Mouse (Mus musculus) E14TG2a.4 (cell line): ENCODE measurements around the gene Aldh9a1.

Experiments used
- H3K27me3 ChIP-seq: 2 replicates; pipeline ENCODE4 v1.6.1; 2014; ENCODE audit warnings: low read length, control low read depth; ENCODE audit not compliant: insufficient read depth
- H3K36me3 ChIP-seq: 2 replicates; pipeline ENCODE4 v1.6.1; 2014; ENCODE audit warnings: low read length, control low read depth; ENCODE audit not compliant: insufficient read depth
- H3K4me1 ChIP-seq: replicated peaks from 2 replicates; pipeline ENCODE4 v1.6.1; 2014; ENCODE audit warnings: low read depth, low read length, control low read depth
- H3K4me3 ChIP-seq: replicated peaks from 2 replicates; pipeline ENCODE4 v1.5.1; 2014; ENCODE audit warnings: mild to moderate bottlenecking, low read length
- H3K9me3 ChIP-seq: 2 replicates; pipeline ENCODE4 v1.6.1; 2014; ENCODE audit warnings: low read length, control low read depth
- CTCF ChIP-seq: conservative IDR thresholded peaks from 2 replicates; pipeline ENCODE4 v1.5.1; 2014; ENCODE audit warnings: low read length
- NANOG ChIP-seq: IDR thresholded peaks from 2 replicates; pipeline ENCODE4 v1.6.1; 2014; ENCODE audit warnings: borderline replicate concordance, low read length, mixed read lengths
- POU5F1 ChIP-seq: IDR thresholded peaks from 2 replicates; pipeline ENCODE4 v1.6.1; 2014; ENCODE audit warnings: low read length, borderline replicate concordance

Gene Aldh9a1

DNA sequence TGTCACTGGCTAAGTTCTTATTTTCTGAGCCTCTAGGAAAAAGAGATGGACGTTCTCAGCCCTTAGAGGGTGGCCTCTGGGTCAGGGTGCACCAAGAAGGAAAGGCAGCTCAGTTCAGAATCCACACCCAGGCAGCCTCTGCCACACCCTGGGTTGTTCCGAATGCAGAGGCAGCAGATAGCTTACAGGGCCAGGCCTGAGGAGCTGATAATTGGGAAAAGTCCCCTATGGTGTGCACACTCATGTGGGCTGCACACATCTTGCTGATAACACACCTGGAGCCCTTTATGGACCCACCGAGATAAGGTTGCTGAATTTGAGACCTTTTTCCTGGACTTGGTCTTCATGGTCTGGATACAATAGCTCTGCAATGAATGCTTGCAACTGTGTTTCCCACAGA, 34.4 kb downstream of the Aldh9a1 start:
- TF ChIP-seq CTCF (no peak), NANOG (no peak), POU5F1 (no peak)

DNA sequence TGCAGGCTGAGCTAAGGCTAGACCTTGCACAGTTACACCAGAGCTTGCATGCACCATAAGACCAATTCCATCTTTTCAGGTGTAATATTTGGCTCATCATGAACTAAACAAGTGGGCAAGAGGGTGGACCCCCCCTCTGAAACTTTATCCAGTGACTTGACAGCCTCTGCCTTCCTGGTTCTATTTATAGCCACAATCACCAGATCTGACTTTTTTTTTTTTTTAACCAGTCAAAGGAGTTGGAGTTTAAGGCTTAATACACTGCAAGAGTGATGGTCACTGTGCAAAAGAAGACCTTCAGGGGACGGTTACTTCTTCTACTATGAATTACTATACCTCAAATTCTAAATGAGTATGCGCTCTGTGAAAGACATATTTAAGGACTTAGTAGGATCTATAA, 35.4 kb downstream of the Aldh9a1 start:
- Histone ChIP-seq H3K4me1 (peaks cover 35% of the 10 kb centered on the region), H3K36me3 (no peaks in the 10 kb centered on the region), H3K27me3 (0 out of 2 replicates have a peak, but pooled peaks cover 10% of the 10 kb centered on the region), H3K4me3 (no peak overlapping the region), H3K9me3 (no peaks in the 10 kb centered on the region)
- no peak for TF ChIP-seq NANOG
- TF ChIP-seq CTCF: no peak
- TF ChIP-seq POU5F1: no peak

More for the DNA sequence above, 34.4 kb downstream of the Aldh9a1 start:
- Histone ChIP-seq H3K36me3 (no peaks in the 10 kb centered on the region), H3K9me3 (no peaks in the 10 kb centered on the region), H3K4me3 (no peak overlapping the region), H3K4me1 (peaks cover 46% of the 10 kb centered on the region), H3K27me3 (0 out of 2 replicates have a peak, but pooled peaks cover 10% of the 10 kb centered on the region)

DNA sequence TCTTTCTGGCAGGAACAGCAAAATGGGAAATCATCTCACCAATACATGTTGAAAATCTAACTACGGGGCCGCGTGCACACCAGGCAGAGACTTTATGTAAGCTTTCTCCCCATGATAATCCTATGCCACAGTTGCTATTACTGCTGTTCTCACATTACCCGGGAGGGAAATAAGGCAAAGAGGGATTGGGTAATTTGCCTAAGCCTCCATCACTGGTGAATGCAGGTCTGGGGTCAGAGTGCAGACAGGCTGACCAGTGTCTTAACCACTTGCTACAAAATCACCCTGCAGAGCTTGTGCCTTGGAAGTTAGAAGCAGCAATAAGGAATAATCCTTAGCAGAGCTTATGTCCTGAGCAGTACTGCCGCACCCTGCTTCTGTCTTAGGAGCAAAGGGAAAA, 35.8 kb downstream of the Aldh9a1 start:
- Histone ChIP-seq H3K4me3 (no peak overlapping the region), H3K27me3 (0 out of 2 replicates have a peak, but pooled peaks cover 10% of the 10 kb centered on the region), H3K9me3 (no peaks in the 10 kb centered on the region), H3K4me1 (peaks cover 32% of the 10 kb centered on the region), H3K36me3 (no peaks in the 10 kb centered on the region)
- TF ChIP-seq NANOG (no peak), CTCF (no peak), POU5F1 (no peak)

DNA sequence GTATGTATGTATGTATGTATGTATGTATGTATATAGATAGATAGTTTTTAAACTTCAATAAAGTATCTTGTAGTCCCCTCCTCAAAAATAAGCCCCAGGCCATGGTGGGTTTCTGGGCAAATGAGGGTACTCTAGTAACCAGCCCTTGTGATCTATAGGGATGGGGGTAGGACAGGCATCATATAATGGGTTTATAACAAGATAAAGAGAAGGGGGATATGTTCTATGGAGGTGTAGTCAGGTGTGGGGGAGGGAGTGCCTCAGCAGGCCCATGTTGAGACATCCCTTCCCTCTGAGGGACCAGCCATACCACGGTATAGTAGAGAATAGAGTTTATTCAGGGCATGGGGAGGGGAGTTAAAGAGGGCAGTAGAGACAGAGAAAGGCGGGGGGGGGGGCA, 36.7 kb downstream of the Aldh9a1 start:
- Histone ChIP-seq H3K9me3 (no peaks in the 10 kb centered on the region), H3K27me3 (0 out of 2 replicates have a peak, but pooled peaks cover 10% of the 10 kb centered on the region), H3K4me3 (no peak overlapping the region), H3K4me1 (peaks cover 30% of the 10 kb centered on the region), H3K36me3 (no peaks in the 10 kb centered on the region)
- TF ChIP-seq CTCF (no peak), NANOG (no peak), POU5F1 (no peak)

DNA sequence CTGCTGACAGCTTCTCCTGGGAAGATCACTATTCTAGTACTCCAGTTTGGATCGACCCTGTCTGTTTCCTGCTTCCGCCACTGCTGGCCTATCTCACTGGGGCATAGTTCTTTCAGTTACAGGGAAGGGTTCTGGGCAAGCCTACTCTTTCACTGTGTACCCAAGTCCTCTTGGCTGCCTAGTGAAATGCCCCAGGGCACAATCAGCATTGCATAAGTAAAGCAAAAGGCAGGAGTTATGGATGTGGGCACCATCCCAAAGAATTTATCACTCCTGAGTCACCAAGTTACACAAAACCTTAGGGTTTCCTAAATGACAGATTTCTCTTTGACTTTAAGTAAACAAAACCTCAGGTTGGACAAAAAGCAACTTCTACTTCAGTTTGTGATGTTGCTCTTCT, 37.5 kb downstream of the Aldh9a1 start:
- Histone ChIP-seq H3K9me3 (no peaks in the 10 kb centered on the region), H3K4me1 (peaks cover 26% of the 10 kb centered on the region), H3K4me3 (no peak overlapping the region), H3K27me3 (0 out of 2 replicates have a peak, but pooled peaks cover 10% of the 10 kb centered on the region), H3K36me3 (no peaks in the 10 kb centered on the region)
- no peak for TF ChIP-seq NANOG

DNA sequence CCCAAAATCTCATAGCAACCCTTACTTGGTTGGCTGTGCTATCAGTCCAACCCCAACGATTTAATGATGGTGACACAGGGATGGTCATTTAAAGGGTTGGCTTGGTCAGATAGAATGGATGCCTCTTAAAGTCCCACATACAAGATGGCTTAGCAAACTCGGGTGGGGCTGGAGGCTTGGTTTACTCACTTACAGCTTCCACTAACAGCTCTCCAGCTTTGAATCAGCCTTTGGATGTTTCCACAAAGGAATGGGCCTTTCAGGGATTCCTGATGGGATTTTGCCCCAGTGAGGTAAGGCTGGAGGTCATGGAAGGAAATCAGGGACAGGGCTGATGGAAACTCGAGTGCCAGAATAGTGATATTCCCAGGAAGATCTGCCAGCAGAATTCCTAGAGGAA, 38.0 kb downstream of the Aldh9a1 start:
- H3K27me3 ChIP-seq: 0 out of 2 replicates have a peak, but pooled peaks cover 13% of the 10 kb centered on the region
- no peaks in the 10 kb centered on the region for H3K36me3 ChIP-seq
- TF ChIP-seq CTCF (no peak), POU5F1 (no peak), NANOG (no peak)
- no peaks in the 10 kb centered on the region for H3K9me3 ChIP-seq
- no peak overlapping the region for H3K4me3 ChIP-seq
- H3K4me1 ChIP-seq: peaks cover 26% of the 10 kb centered on the region

DNA sequence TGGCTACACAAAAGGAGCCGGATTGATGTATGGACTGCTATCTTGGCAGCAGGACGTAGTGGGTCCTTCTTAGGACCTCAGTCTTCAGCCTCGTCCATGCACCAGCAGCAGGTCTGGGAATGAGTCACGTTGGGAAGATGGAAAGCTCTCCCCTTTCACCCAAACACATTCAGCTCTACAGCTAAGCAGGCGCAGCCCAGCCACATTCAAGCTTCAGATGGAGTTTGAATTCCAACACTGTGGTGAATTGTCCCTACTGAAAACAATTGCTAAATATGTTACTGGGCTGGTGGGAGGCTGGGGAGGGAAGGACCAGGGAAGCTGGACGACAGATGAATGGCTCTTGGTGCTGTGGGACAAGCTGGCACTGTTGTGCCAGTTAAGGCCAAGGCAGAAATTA, 38.8 kb downstream of the Aldh9a1 start:
- Histone ChIP-seq H3K4me3 (no peak overlapping the region), H3K36me3 (no peaks in the 10 kb centered on the region), H3K27me3 (0 out of 2 replicates have a peak, but pooled peaks cover 15% of the 10 kb centered on the region), H3K9me3 (no peaks in the 10 kb centered on the region), H3K4me1 (peaks cover 25% of the 10 kb centered on the region)
- TF ChIP-seq NANOG (no peak), POU5F1 (no peak), CTCF (no peak)

DNA sequence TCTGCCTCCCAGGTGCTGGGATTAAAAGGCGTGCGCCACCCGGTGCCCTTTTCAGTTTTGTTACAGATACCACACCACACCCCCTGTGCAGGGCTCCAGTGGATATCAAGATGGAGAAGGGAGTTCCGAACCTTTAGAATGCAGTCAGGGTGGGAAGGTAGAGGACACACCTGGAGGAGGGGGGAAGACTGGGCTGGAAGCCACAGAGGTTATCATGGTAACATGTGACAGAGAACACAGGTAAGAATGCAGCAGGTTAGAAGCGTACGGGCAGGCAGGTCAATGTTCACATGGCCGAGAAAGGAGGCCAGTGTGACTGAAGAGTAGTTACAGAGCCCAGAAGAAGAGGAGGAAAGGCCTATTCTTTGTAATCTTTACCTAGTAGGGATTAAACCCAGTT, 39.8 kb downstream of the Aldh9a1 start:
- Histone ChIP-seq H3K27me3 (0 out of 2 replicates have a peak, but pooled peaks cover 15% of the 10 kb centered on the region), H3K4me1 (peaks cover 18% of the 10 kb centered on the region), H3K9me3 (no peaks in the 10 kb centered on the region), H3K36me3 (no peaks in the 10 kb centered on the region), H3K4me3 (no peak overlapping the region)
- TF ChIP-seq POU5F1 (no peak), CTCF (no peak), NANOG (no peak)

DNA sequence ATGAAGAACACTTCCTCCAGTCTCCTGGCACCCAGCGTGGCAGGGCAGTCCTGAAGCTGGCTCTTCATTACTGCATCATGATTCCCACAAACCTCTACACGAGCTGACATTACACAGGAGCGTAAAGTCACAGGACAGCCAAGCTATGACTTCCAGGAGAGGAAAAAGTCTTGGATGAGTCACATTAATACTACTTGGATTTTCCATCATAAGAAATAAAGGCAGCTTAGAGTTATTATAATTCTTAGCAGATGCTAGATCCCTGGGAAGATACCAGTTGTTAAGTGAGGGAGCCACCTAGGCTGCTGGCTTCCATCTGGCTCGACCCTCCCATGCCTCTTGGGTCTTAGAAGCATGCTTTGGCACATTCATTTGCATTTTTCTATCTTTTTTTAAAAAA, 40.6 kb downstream of the Aldh9a1 start:
- Histone ChIP-seq H3K4me1 (peaks cover 19% of the 10 kb centered on the region), H3K27me3 (0 out of 2 replicates have a peak, but pooled peaks cover 18% of the 10 kb centered on the region), H3K4me3 (no peak overlapping the region), H3K9me3 (no peaks in the 10 kb centered on the region), H3K36me3 (no peaks in the 10 kb centered on the region)
- TF ChIP-seq NANOG (no peak), POU5F1 (no peak), CTCF (no peak)
